Mouse (Mus musculus): ENCODE data around the gene Meltf. TPM values are rescaled to one million over a fixed set of nuclear protein-coding genes. Genes with fewer than 3 reads are reported as not detected.
"Not testable (repeated sequence)": the region's sequence is repeated elsewhere in the genome, so short reads cannot be mapped to it uniquely, and the experiment has no call there.

Meltf gene
- polyA plus RNA-seq, 1 experiment from 2014 or later, result 0.31 TPM

DNA sequence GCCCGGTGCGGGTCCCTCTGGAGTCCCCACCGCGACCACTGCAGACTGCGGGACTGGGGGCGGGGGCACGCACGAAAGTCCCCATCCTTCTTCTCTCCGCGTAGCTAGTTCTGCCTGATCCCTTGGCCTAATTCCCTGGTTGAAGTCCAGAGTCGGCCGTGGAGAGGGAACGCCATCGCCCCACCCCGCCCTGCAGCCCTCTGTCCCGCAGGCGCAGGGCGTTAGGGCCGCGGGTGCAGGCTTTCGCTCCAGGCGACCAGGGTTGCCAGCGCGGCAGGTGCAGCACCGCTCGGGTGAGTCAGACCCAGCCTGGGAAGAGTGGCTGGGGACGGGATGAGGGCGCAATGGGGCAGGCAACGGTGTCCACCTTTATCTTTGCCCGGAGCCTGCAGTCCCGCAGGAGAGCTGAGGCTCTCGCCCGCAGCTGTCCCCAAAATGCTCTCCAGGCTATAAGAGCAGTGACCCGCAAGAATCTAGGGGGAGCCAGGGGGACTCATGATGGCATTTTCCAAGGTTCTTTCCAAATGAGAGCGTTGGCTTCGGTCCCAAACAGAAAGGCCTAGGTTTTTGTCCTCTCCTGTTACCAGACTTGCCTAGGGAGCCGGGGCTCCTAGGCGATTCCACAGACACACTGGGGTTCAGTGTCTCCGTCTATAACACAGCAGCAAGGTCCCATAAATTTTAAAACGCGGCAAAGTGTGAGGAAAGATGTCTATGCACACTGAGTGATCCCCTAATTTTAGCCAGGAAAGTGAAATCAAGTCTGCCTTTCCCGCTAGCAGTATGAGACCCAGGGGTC, 55.3 kb downstream of the Meltf start, which contains the start of gene Pigz:
Gene Pigz (plus strand): TSS at position 101 of the 799 bp plus-strand sequence.
- in situ Hi-C loops (cut with MboI; ENCODE audit: low pct_unique_long_range_greater_than_20kb), result no loop called here
- no peaks in the 10 kb centered on the region for H3K27me3 ChIP-seq
- ATAC-seq (no peak), DNase-seq (ENCODE audit: low read depth, low spot score) (no peak)
- TF ChIP-seq CTCF (IDR thresholded peaks at IDR 0.05), result no peak
- POLR2A ChIA-PET, result no interaction called here
- CTCF ChIA-PET, result interaction anchor here (2.5 kb wide), 1 partner anchor 10 kb away, joined by 11 read pairs; no protein-coding TSS in a partner anchor

DNA sequence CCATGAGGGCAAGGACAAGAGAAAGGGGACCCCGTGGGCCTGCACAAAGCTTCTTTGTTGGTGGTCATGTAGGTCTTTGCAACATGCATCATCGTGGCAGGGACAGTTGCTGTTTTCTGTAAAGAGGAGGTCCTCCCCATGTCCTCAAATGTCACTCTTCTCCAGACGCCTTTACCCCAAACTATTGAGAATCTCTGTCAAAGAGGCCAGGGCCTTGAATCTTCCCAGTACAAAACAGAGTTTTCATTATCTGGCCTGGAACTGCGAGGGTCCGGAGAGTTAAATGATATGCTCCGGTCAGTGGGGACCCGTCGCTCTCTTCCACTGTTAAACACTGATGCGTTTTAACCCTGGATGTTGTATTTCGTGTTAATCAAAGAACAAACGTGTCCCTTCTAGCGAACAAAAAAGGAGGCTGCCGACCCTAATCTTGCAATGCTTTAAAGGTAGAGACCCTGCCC, 56.0 kb downstream of the Meltf start:
- DNase-seq (ENCODE audit: low read depth, low spot score), result no peak

DNA sequence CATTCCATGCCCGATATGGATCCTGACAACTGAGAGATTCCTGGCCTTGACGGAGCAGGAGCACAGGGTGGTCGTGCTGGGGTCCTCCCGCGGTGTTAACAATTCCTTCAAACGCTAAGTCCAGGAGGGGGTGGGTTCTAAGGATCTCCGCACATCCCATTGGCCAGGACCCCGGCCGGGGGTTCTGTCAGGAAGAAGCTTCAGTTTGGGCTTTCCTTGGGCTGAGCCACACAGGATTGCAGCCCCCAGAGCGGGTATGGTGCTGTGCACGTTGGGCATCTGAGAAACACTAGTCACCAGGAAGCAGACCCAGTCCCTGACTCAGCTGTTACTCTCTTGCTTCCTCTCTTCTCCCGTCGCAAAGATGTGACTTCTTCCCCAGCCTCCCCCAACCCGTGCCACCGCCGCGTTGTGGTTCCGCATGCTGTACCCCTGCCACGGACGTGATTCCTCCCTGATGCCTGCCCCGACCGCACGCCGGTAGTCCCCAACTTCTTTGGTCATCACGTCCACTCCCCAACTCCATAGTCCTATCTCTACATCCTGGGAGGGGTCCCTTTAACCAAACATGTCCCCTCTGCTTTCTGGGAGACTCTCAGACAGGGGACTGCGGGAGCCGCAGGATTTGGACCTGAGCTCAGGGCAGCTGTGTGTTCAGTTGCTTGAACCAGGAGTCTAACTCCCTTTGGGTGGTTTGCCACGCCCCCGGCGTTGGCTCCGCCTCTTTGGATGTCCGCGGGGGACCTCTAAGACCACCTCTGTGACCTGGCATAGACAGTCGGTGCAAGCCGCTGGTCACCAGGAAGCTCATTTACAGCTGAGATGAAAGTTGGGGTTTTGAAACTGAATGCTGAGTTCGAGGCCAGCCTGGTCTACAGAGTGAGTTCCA, 56.7 kb downstream of the Meltf start:
- no peak for TF ChIP-seq CTCF (IDR thresholded peaks at IDR 0.05)
- in situ Hi-C loops (cut with MboI; ENCODE audit: low pct_unique_long_range_greater_than_20kb), result no loop called here
- ChIA-PET CTCF (no interaction called here), POLR2A (no interaction called here)
- DNase-seq (ENCODE audit: low read depth, low spot score) (no peak), ATAC-seq (no peak)
- H3K27me3 ChIP-seq, result no peaks in the 10 kb centered on the region

More for the DNA sequence above, 56.0 kb downstream of the Meltf start:
- ATAC-seq, result no peak
- in situ Hi-C loops (cut with MboI; ENCODE audit: low pct_unique_long_range_greater_than_20kb), result no loop called here
- no peak for TF ChIP-seq CTCF (IDR thresholded peaks at IDR 0.05)
- no peaks in the 10 kb centered on the region for H3K27me3 ChIP-seq
- ChIA-PET CTCF (no interaction called here), POLR2A (no interaction called here)

DNA sequence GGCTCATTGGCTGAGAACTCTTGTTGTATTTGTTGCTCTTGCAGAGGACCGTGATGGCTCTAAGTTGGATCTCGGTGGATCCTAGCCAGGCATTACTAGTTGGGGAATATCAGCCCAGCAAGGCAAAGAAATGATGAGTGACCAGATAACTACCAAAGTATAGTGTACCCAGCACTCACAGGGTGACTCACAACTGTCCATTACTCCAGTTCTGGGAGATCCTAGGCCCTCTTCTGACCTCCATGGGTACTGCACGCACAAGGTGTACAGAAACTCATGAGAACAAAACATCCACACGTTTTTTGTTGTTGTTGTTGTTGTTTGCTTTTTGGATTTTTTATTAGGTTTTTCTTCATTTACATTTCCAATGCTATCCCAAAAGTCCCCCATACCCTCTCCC, 58.0 kb downstream of the Meltf start:
- no peak for TF ChIP-seq CTCF (IDR thresholded peaks at IDR 0.05)
- ChIA-PET POLR2A (no interaction called here), CTCF (no interaction called here)
- no peaks in the 10 kb centered on the region for H3K27me3 ChIP-seq
- in situ Hi-C loops (cut with MboI; ENCODE audit: low pct_unique_long_range_greater_than_20kb), result no loop called here
- DNase-seq (ENCODE audit: low read depth, low spot score) (no peak), ATAC-seq (no peak)

DNA sequence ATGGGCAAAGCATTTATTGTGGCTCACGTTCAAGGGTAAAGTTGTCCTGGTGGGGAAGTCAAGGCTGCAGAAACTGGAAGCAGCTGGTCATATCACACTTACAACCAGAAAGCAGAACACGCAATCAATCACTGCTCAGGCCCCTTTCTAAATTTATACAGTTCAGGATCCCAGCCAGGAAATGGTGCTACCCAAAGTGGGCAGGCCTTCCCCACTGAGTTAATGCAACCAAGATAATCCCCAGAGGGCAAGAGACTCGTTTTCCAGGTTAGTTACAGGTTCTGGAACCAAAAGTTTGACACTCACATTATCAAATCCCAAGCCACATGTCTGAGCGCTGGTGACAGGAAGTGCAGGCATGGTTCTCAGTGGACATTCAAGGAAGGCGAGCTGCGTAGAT, 60.2 kb downstream of the Meltf start:
- H3K27me3 ChIP-seq, result no peaks in the 10 kb centered on the region
- POLR2A ChIA-PET, result no interaction called here
- DNase-seq (ENCODE audit: low read depth, low spot score) (no peak), ATAC-seq (no peak)
- TF ChIP-seq CTCF (IDR thresholded peaks at IDR 0.05), result no peak
- in situ Hi-C loops (cut with MboI; ENCODE audit: low pct_unique_long_range_greater_than_20kb), result no loop called here
- CTCF ChIA-PET, result no interaction called here

DNA sequence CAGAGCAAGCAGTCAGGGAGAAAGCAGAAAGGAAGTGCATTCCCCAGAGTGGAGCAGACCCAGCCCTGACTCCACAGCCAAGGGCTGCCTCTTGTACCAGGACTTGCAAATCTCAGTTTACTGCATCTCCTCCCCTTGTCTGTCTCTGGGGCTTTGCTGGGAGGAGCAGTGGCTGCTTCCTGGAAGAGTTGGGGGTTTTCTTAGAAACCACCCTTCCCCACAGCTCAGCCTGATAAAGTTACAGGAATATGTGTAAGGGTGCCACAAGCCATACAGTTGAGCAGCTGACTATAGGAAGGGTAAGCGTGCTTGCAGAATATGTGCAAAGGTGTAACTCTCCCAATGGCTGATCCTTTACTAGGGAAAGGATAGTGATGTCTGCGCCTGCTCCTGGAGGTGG, 62.0 kb downstream of the Meltf start:
- no peaks in the 10 kb centered on the region for H3K27me3 ChIP-seq
- POLR2A ChIA-PET, result no interaction called here
- DNase-seq (ENCODE audit: low read depth, low spot score), result no peak
- in situ Hi-C loops (cut with MboI; ENCODE audit: low pct_unique_long_range_greater_than_20kb), result no loop called here
- no peak for TF ChIP-seq CTCF (IDR thresholded peaks at IDR 0.05)
- CTCF ChIA-PET, result no interaction called here
- ATAC-seq, result no peak

DNA sequence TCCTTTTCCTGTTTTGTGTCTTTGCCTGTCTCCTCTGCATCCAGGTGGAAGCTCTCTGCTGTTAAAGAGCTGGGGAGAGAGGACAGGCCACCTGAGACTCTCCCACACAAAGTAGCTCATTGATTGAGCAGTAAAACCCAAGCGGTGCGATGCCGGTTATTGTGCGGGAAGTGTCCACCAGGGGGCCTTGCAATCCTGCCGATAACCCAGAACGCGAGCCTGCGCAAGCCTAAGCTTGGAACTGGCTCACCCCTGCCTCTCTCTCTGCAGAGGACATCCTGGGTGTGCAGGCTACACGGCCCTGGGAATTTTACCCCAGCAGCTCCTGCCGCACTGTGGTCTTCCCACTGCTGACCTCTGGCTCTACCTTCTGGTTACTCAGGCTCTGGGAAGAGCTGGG, 65.4 kb downstream of the Meltf start:
- ChIA-PET CTCF (interaction anchor here (0.8 to 1.8 kb wide), 6 partner anchors 11 to 85 kb away, joined by 3 to 11 read pairs (median 6); partner anchors contain the start of genes Pigz and Senp5), POLR2A (no interaction called here)
- TF ChIP-seq CTCF (IDR thresholded peaks at IDR 0.05), result no peak
- ATAC-seq (no peak), DNase-seq (ENCODE audit: low read depth, low spot score) (no peak)
- no peaks in the 10 kb centered on the region for H3K27me3 ChIP-seq
- in situ Hi-C loops (cut with MboI; ENCODE audit: low pct_unique_long_range_greater_than_20kb), result no loop called here

DNA sequence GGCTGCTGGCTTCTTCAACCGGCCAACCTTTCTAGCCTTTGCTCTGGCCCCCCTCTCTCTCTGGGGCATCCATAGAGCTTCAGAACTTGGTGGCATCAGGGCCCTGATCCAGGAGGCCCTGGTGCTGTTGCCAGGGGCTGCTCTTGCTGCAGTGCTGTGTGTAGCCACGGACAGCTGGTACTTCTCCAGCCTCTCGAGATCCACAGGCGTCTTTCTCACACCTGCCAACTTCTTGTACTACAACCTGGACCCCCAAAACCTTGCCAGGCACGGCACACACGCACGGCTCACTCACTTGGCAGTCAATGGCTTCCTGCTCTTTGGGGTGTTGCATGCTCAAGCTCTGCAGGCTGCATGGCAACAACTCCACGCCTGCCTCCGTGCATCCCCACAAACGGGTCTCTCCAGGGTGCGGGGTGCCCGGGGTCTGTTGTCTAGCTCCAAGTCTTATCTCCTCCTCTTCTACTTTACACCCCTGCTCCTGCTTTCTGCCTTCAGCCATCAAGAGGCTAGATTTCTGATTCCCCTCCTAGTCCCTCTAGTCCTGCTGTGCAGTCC, 66.2 kb downstream of the Meltf start:
- POLR2A ChIA-PET, result no interaction called here
- DNase-seq (ENCODE audit: low read depth, low spot score), result no peak
- no peak for ATAC-seq
- CTCF ChIA-PET, result interaction anchor here (1.0 to 1.7 kb wide), 2 partner anchors 14 to 27 kb away, joined by 6 to 8 read pairs; no protein-coding TSS in a partner anchor
- no peaks in the 10 kb centered on the region for H3K27me3 ChIP-seq
- no peak for TF ChIP-seq CTCF (IDR thresholded peaks at IDR 0.05)
- in situ Hi-C loops (cut with MboI; ENCODE audit: low pct_unique_long_range_greater_than_20kb), result loop anchor here (5.0 kb wide), 1 partner anchor 58 kb away; the partner anchor contains the start of gene Senp5

DNA sequence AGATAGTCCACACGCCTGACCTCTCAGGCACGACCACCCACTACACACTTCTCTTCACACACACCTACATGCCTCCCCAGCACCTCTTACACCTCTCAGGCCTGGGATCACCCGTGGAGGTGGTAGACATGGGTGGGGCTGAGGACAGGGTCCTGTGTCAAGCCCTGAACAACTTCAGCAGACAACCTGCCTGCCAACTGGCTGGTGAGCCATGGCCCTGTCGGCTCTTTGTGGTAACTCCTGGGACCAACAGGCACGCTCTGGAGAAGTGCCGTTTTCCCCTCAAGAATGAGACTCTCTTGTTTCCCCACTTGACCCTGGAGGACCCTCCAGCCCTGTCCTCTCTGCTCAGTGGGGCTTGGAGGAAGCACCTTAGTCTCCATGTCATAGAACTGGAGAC, 66.8 kb downstream of the Meltf start:
- no peak for TF ChIP-seq CTCF (IDR thresholded peaks at IDR 0.05)
- in situ Hi-C loops (cut with MboI; ENCODE audit: low pct_unique_long_range_greater_than_20kb), result loop anchor here (5.0 kb wide), 1 partner anchor 57 kb away; the partner anchor contains the start of gene Senp5
- DNase-seq (ENCODE audit: low read depth, low spot score) (no peak), ATAC-seq (no peak)
- CTCF ChIA-PET, result no interaction called here
- POLR2A ChIA-PET, result no interaction called here
- no peaks in the 10 kb centered on the region for H3K27me3 ChIP-seq

DNA sequence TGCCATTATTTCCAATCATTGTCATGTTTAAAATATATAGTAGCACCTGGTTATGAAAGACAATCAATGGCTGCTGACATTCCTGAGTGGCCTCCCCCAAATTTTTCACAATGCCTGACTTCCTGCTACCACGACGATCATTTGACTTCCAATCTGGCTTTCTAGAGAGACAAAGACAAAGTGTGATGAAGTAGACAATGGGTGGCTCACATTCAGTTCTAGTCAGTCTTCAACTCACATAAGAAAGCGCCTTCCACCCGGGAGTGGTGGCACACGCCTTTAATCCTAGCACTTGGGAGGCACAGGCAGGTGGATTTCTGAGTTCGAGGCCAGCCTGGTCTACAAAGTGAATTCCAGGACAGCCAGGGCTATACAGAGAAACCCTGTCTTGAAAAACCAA, 67.4 kb downstream of the Meltf start:
- in situ Hi-C loops (cut with MboI; ENCODE audit: low pct_unique_long_range_greater_than_20kb), result loop anchor here (5.0 kb wide), 1 partner anchor 56 kb away; the partner anchor contains the start of gene Senp5
- POLR2A ChIA-PET; CTCF ChIA-PET; DNase-seq (ENCODE audit: low read depth, low spot score); ATAC-seq; H3K27me3 ChIP-seq: not testable (repeated sequence)
